Mouse (Mus musculus) gastrocnemius, adult 2 months (tissue): ENCODE data around the gene Adgrg5. TPM values are rescaled to one million over a fixed set of nuclear protein-coding genes. Genes with fewer than 3 reads are reported as not detected.
A peak's percentile ranks its signal among the peaks of the same experiment; 100 is the strongest.

Experiments used
- DNase-seq: peaks from one replicate; pipeline ENCODE4 v3.0.0; 2022
- H3K27ac ChIP-seq: fragments of 200-600 bp; 2 replicates; pipeline ENCODE4 v1.8.1; 2022; ENCODE audit warnings: mild to moderate bottlenecking
- H3K4me3 ChIP-seq: fragments of 200-600 bp; 2 replicates; pipeline ENCODE4 v1.8.1; 2022; ENCODE audit warnings: mild to moderate bottlenecking, moderate library complexity
- CTCF ChIP-seq: fragments of 200-600 bp; IDR thresholded peaks from 2 replicates; pipeline ENCODE4 v1.8.1; 2022; ENCODE audit warnings: antibody characterized with exemption, mild to moderate bottlenecking, moderate library complexity
- intact Hi-C: fragments of 180-260 bp; cut with DNase I; formaldehyde crosslinking; loops from one replicate; pipeline ENCODE4 v1.15.1; 2025
- total RNA-seq, 2 experiments: library from RNA; stranded (reverse); gene quantifications; 2 replicates each; pipeline ENCODE4 v1.2.3; 2021

Gene Adgrg5
- total RNA-seq, 2 experiments from 2014 or later, result 0.28 TPM; not detected in 1

- TF ChIP-seq CTCF, result no peak
- intact Hi-C loops, result loop anchor here (1.0 to 10.0 kb wide), 2 partner anchors 29 to 200 kb away; no protein-coding TSS in a partner anchor
- peak; percentile 86 for DNase-seq
- H3K4me3 ChIP-seq, result peak overlapping the region; percentile 46
- peak overlapping the region; percentile 80 for H3K27ac ChIP-seq
Observed at GRCm38 (mm10) chr8:94904450-94905175, 18.9 kb upstream of the Adgrg5 start.

- intact Hi-C loops, result loop anchor here (1.0 to 10.0 kb wide), 2 partner anchors 33 to 203 kb away; no protein-coding TSS in a partner anchor
- no peak; the same call in 1 of the 2 replicates for TF ChIP-seq CTCF
Observed at GRCm38 (mm10) chr8:94907591-94908300, 15.7 kb upstream of the Adgrg5 start.

DNA sequence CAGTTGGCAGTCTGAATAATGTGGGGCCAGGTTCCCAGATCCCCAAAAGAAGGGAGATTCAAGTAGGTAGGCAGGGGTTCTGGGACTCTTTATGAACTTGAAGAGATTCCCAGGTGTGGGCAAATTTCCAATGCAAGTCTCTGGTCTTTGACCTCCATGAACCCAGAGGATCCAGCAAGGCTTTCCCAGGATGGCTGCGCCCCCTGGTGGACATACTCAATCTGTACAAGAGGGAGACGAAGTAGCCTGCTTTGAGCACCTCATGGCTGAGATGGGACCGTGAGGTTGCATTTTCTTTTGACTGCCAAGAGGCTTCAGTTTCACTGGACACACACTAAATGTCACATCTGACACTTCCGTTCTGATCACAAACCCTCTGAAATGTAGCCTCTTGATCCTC lies 14.6 kb upstream of the Adgrg5 start:
- intact Hi-C loops, result loop anchor here (1.0 to 10.0 kb wide), 3 partner anchors 35 to 204 kb away; no protein-coding TSS in a partner anchor
- Histone ChIP-seq H3K27ac (peak overlapping the region; percentile 73), H3K4me3 (peak overlapping the region; percentile 1)
- DNase-seq, result peak; percentile 89
- no peak; the same call in none of the 2 replicates for TF ChIP-seq CTCF

More at GRCm38 (mm10) chr8:94907591-94908300, 15.7 kb upstream of the Adgrg5 start:
- peak overlapping the region; percentile 73 for H3K27ac ChIP-seq
- peak overlapping the region; percentile 28 for H3K4me3 ChIP-seq
- DNase-seq, result peak; percentile 26

DNA sequence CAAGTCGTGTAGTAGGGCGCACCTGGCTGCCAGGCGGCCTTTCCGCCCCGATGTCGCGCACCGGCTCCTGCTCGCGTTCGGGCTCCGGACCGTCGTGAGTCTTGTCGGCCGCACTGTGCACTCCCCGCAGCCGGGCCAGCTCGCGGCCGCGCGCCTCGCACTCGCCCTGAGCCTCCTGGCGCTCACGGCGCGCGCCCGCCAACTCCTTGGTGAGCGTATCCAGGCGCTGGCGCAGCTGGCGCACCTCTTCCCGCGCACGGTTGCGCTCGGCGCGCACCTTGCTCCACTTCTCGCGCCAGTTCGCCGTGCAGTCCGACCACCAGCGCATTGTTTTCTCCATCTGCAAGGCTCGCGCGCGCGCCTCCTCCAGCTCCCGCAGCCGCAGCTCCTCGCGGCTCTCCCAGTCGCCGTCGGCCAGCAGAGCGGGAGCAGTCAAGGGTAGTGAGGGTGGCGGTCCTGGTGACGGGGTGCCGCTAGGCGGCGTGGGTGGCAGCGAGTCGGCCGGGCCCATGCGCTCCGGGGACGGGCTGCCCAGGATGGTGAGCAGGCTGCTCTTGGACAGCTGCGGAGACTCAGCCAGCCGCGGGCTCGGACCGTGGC lies 10.3 kb upstream of the Adgrg5 start:
- intact Hi-C loops, result no loop called here
- DNase-seq, result peak; percentile 81
- peak overlapping the region; percentile 64 for H3K4me3 ChIP-seq
- peak overlapping the region; percentile 12; the same call in 1 of the 2 replicates for H3K27ac ChIP-seq
- TF ChIP-seq CTCF, result peak; percentile 65

GRCm38 (mm10) chr8:94914256-94914655 lies 9.2 kb upstream of the Adgrg5 start:
- TF ChIP-seq CTCF, result no peak
- peak overlapping the region; percentile 79; the same call in 1 of the 2 replicates for H3K27ac ChIP-seq

GRCm38 (mm10) chr8:94914701-94915101 lies 8.8 kb upstream of the Adgrg5 start:
- intact Hi-C loops, result no loop called here
- peak overlapping the region; percentile 79 for H3K27ac ChIP-seq
- no peak for TF ChIP-seq CTCF
- DNase-seq, result peak; percentile 91
- H3K4me3 ChIP-seq, result 0 out of 2 replicates have a peak overlapping the region, but pooled peaks have one; percentile 4

More at GRCm38 (mm10) chr8:94914256-94914655, 9.2 kb upstream of the Adgrg5 start:
- no peak overlapping the region for H3K4me3 ChIP-seq
- no peak for DNase-seq
- intact Hi-C loops, result no loop called here

GRCm38 (mm10) chr8:94916311-94916959 lies 7.1 kb upstream of the Adgrg5 start:
- H3K27ac ChIP-seq, result peak overlapping the region; percentile 91
- TF ChIP-seq CTCF, result no peak
- intact Hi-C loops, result no loop called here
- H3K4me3 ChIP-seq, result peak overlapping the region; percentile 79
- DNase-seq, result no peak

DNA sequence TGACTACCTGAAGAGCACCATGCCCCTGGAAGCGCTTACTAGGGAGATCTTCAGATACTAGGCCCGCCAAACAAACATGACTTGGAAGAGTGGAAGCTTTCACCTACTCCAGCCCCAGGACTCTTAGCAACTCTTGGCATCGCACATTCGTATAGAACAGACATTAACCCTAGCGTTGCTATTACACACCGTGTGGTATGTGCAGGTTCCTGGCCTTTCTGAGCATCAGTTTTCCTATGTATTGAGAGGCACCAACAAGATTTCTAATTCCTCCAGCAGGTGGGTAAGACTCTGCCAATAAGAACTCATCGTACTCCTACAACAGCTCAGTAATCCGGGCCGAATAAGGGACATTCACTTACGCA lies 6.6 kb upstream of the Adgrg5 start:
- peak overlapping the region; percentile 79 for H3K4me3 ChIP-seq
- peak overlapping the region; percentile 91 for H3K27ac ChIP-seq
- intact Hi-C loops, result no loop called here
- no peak for TF ChIP-seq CTCF
- DNase-seq, result no peak

- peak overlapping the region; percentile 91 for H3K27ac ChIP-seq
- H3K4me3 ChIP-seq, result peak overlapping the region; percentile 79
- DNase-seq, result peak; percentile 98
- peak; percentile 96 for TF ChIP-seq CTCF
- intact Hi-C loops, result no loop called here
Observed at GRCm38 (mm10) chr8:94917352-94917751, 6.1 kb upstream of the Adgrg5 start.

- peak within 1 kb of the TSS; percentile 79 for H3K4me3 ChIP-seq
- peak; percentile 85 for DNase-seq
- TF ChIP-seq CTCF, result no peak
- H3K27ac ChIP-seq, result peak within 1 kb of the TSS; percentile 91
- intact Hi-C loops, result no loop called here
Observed at GRCm38 (mm10) chr8:94917851-94918495, 5.5 kb upstream of the Adgrg5 start, which contains the start of gene Ccdc102a. TSS of gene Ccdc102a (minus strand) at chr8:94918098.

DNA sequence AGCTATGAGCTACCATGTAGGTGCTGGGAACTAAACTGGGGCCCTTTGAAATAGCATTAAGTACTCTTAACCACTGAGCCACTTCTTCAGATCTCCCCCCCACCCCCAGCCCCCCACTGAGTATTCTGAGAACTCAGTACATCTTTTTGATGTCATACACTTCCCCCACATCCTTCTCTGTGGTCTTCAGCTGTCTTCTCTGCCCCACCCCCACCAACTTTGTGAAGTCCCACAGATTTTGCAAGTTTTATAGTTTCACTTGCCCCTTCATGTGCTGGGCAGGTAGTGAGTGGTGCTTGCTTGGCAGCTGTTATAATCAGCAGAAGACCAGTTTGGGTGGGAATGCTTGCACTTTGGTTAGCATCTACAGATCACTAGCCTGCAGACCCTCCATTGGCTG lies 4.2 kb upstream of the Adgrg5 start:
- peak; percentile 1 for DNase-seq
- TF ChIP-seq CTCF, result no peak
- Histone ChIP-seq H3K27ac (no peak overlapping the region), H3K4me3 (no peak overlapping the region)
- intact Hi-C loops, result no loop called here
